Mouse (Mus musculus): ENCODE measurements at regions not wholly inside any gene's neighbourhood (a gene's known extent, or its start where the extent isn't known, plus 50 kb on each side); places are given as distances from the start of the nearest gene placed in this dataset.
A peak's percentile ranks its signal among the peaks of the same experiment; 100 is the strongest.
"Not testable (repeated sequence)": the region's sequence is repeated elsewhere in the genome, so short reads cannot be mapped to it uniquely, and the experiment has no call there.

GRCm38 (mm10) chr17:16571403-16571802 lies 492.5 kb upstream of the Zfp960 start:
- no peak for DNase-seq (ENCODE audit: low spot score)

GRCm38 (mm10) chr17:16588791-16589190 lies 475.1 kb upstream of the Zfp960 start:
- no peak for DNase-seq (ENCODE audit: low spot score)

- DNase-seq (ENCODE audit: low spot score) = no peak
Measured at GRCm38 (mm10) chr17:16599671-16600070, 464.2 kb upstream of the Zfp960 start.

- no peak for DNase-seq (ENCODE audit: low spot score)
Measured at GRCm38 (mm10) chr17:16612405-16612979, 451.4 kb upstream of the Zfp960 start.

- no peak for DNase-seq (ENCODE audit: low spot score)
Measured at GRCm38 (mm10) chr17:16621931-16622556, 441.9 kb upstream of the Zfp960 start.

- no peak for DNase-seq (ENCODE audit: low spot score)
Measured at GRCm38 (mm10) chr17:16629854-16630253, 434.1 kb upstream of the Zfp960 start.

GRCm38 (mm10) chr17:16633426-16633825 lies 430.5 kb upstream of the Zfp960 start:
- DNase-seq (ENCODE audit: low spot score) = no peak

GRCm38 (mm10) chr17:16637463-16637862 lies 426.4 kb upstream of the Zfp960 start:
- DNase-seq (ENCODE audit: low spot score) = no peak

GRCm38 (mm10) chr17:16647942-16648341 lies 416.0 kb upstream of the Zfp960 start:
- no peak for DNase-seq (ENCODE audit: low spot score)

- peak; percentile 3 for DNase-seq (ENCODE audit: low spot score)
Measured at GRCm38 (mm10) chr17:16665253-16665652, 398.7 kb upstream of the Zfp960 start.

GRCm38 (mm10) chr17:16667606-16668005 lies 396.3 kb upstream of the Zfp960 start:
- DNase-seq (ENCODE audit: low spot score) = no peak

GRCm38 (mm10) chr17:16704199-16704598 lies 359.7 kb upstream of the Zfp960 start:
- DNase-seq (ENCODE audit: low spot score) = no peak

GRCm38 (mm10) chr17:16705890-16706289 lies 358.0 kb upstream of the Zfp960 start:
- no peak for DNase-seq (ENCODE audit: low spot score)

- no peak for DNase-seq (ENCODE audit: low spot score)
Measured at GRCm38 (mm10) chr17:16726904-16727303, 337.0 kb upstream of the Zfp960 start.

- no peak for DNase-seq (ENCODE audit: low spot score)
Measured at GRCm38 (mm10) chr17:16753090-16753489, 310.8 kb upstream of the Zfp960 start.

- DNase-seq (ENCODE audit: low spot score) = not testable (repeated sequence)
Measured at GRCm38 (mm10) chr17:16770587-16770986, 293.3 kb upstream of the Zfp960 start.

GRCm38 (mm10) chr17:16798316-16798715 lies 265.6 kb upstream of the Zfp960 start:
- DNase-seq (ENCODE audit: low spot score) = no peak

GRCm38 (mm10) chr17:16804986-16805385 lies 258.9 kb upstream of the Zfp960 start:
- no peak for DNase-seq (ENCODE audit: low spot score)

GRCm38 (mm10) chr17:16818421-16818820 lies 245.5 kb upstream of the Zfp960 start:
- no peak for DNase-seq (ENCODE audit: low spot score)

- DNase-seq (ENCODE audit: low spot score) = no peak
Measured at GRCm38 (mm10) chr17:16821716-16822115, 242.2 kb upstream of the Zfp960 start.

- DNase-seq (ENCODE audit: low spot score) = no peak
Measured at GRCm38 (mm10) chr17:16839152-16839551, 224.8 kb upstream of the Zfp960 start.

- DNase-seq (ENCODE audit: low spot score) = no peak
Measured at GRCm38 (mm10) chr17:16860771-16861170, 203.1 kb upstream of the Zfp960 start.

- peak; percentile 68 for DNase-seq (ENCODE audit: low spot score)
Measured at GRCm38 (mm10) chr17:16900791-16901190, 163.1 kb upstream of the Zfp960 start.

GRCm38 (mm10) chr17:16918191-16918590 lies 145.7 kb upstream of the Zfp960 start:
- no peak for DNase-seq (ENCODE audit: low spot score)
